Mouse (Mus musculus): ENCODE measurements around the gene Cog4. TPM values are rescaled to one million over a fixed set of nuclear protein-coding genes. Genes with fewer than 3 reads are reported as not detected.

Gene Cog4
- 25.9 TPM for polyA plus RNA-seq (2014; fragmentation: Illumina TruSeq; extraction: RNeasy Lipid Tissue Mini Kit (QIAGEN cat#74804); ENCODE audit: low read depth, low replicate concordance)

DNA sequence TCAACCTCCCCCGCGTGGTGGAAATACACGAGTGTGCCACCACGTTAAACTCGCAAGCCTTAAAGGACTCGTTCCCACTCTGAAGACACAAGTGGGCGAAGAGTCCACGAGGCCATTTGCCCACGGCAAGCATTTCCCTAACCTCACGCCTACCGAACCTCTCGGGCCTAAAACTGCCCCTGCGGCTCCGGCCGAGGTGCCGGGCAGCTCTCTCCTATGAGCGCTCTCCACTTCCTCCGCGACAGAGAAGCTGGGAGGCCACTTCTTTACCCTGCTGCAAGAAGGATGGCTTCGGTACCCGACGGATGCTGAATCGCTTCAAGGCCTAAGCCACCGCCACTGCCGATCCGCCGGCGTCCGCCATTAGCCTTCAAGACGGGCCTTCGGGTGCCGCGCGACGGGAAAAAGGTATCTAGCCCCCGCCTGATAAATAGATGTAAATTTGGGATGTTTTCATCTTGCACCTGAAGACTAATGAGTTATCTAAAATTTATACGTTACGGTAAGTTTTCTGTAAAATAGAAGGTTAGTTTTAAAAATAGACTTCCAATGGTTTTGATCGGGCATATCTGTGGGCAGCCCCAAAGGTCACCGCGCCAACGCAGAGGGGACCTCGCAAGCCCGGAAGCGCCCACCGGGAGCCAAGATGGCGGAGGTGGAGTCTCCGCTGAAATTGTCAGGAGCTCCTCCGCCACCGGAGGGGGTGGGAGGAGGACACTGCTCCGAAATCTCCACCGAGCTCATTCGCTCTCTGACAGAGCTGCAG lies at the start of gene Cog4, which contains the start of gene Sf3b3:
Cog4 (plus strand) TSS at position 196 of the 766 bp plus-strand sequence.
Sf3b3 (minus strand) TSS at position 383 of the 766 bp plus-strand sequence.

DNA sequence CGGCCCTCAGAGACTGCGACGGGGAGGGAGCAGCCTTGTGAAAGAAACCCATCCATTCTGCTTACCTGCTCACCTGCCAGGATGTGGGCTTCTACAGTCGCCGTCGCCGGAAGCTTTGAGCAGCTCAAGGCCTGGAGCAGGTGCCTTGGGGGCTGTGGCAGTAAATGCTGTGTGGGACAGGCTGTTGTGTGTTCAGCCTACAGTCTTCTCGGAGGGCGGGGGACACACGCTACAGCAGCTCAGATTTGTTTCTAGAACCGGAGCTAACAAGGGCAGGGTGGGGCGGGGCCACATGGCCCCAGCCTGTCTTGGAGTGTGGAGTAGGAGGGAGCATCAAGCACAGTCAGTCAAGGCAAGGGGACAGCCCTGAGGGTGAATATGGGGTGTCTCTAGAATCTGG lies 40.7 kb upstream of the Cog4 start, which contains the start of gene Il34:
Il34 (minus strand) TSS at position 256 of the 400 bp plus-strand sequence.

DNA sequence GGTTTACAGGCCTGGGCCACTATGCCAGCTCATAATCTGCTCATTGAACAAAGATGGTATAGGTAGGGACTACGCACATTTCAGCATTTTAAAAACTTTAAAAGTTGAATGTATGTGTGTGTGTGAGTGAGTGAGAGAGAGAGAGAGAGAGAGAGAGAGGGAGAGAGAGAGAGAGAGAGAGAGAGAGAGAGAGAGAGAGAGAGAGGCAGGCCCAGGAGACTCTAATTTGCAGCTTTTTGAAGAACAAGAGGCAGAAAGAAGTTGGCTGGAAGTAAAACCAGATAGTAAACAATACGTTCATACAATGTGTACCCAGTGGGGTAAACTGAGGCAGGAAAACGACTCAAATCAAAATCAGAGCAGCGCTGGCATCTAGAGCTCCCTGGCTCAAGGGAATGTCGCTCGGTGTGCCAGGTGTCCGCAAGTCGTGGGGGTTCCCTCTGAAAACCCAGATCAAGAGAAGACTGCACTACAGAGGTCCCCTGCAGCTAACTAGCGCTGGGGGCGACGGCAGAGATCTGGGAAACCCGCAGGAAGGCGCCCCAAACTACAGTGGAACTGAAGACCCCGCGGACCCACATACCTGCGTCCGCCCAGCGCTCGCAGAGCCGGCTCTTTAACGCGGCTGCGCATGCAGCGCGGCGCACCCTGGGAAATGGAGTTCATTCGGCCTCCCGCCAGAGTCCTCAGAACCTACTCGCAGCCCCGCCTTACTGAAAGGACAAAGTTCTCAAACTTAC lies 55.6 kb downstream of the Cog4 start, which contains the start of gene Fuk:
Fuk (minus strand) TSS at position 650 of the 740 bp plus-strand sequence.

DNA sequence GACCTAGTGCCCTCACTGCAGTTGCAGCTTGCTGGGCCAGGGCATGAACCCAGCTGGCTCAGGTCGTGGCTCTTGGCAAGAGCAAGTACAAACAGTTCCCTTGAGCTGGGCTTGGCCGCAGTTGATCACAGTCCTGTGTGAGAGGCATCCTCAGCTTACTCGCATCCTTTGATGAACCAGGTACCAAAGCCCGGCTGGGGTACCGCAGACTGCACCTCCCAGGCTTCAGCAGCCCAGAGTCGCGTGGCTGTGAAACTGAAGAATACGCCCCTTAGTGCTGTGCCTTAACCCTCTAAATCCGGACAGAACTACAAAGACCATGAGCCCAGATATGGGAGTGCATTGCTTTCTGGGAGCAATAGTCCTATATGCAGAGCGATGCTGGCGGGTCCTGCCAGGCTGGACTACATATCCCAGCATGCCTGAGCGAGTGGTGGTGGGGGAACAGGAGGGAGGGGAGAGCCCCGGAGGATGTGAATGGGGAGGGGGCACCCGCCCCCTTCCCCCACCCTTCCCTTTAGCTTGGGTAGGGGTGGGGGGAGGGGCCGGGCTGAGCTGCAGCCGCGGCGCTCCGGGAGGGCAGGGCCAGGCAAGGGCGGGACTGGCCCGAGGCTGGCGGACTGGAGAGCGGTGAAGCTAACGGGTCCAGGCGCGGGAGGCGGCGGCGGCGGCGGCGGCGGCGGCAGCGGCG lies 73.1 kb downstream of the Cog4 start, which contains the start of gene St3gal2:
St3gal2 (plus strand) TSS at position 582 of the 691 bp plus-strand sequence.

Other genes with a start within 250 kb of the Cog4 start
- gene Vac14, start 228.0 kb upstream of the Cog4 start, polyA plus RNA-seq (2014; fragmentation: Illumina TruSeq; extraction: RNeasy Lipid Tissue Mini Kit (QIAGEN cat#74804); ENCODE audit: low read depth, low replicate concordance): 1.9 TPM
- 0.88 TPM for gene Mtss1l, start 125.1 kb upstream of the Cog4 start, polyA plus RNA-seq (2014; fragmentation: Illumina TruSeq; extraction: RNeasy Lipid Tissue Mini Kit (QIAGEN cat#74804); ENCODE audit: low read depth, low replicate concordance)
- gene Il34, start 40.7 kb upstream of the Cog4 start, polyA plus RNA-seq (2014; fragmentation: Illumina TruSeq; extraction: RNeasy Lipid Tissue Mini Kit (QIAGEN cat#74804); ENCODE audit: low read depth, low replicate concordance): not detected
- gene Sf3b3, start 187 bp downstream of the Cog4 start, polyA plus RNA-seq (2014; fragmentation: Illumina TruSeq; extraction: RNeasy Lipid Tissue Mini Kit (QIAGEN cat#74804); ENCODE audit: low read depth, low replicate concordance): 26.2 TPM
- gene Fuk, start 55.9 kb downstream of the Cog4 start, polyA plus RNA-seq (2014; fragmentation: Illumina TruSeq; extraction: RNeasy Lipid Tissue Mini Kit (QIAGEN cat#74804); ENCODE audit: low read depth, low replicate concordance): 0.87 TPM
- gene St3gal2, start 73.3 kb downstream of the Cog4 start, polyA plus RNA-seq (2014; fragmentation: Illumina TruSeq; extraction: RNeasy Lipid Tissue Mini Kit (QIAGEN cat#74804); ENCODE audit: low read depth, low replicate concordance): 1.3 TPM
- gene Ddx19a, start 151.2 kb downstream of the Cog4 start, polyA plus RNA-seq (2014; fragmentation: Illumina TruSeq; extraction: RNeasy Lipid Tissue Mini Kit (QIAGEN cat#74804); ENCODE audit: low read depth, low replicate concordance): 4.4 TPM
- gene Ddx19b, start 185.2 kb downstream of the Cog4 start, polyA plus RNA-seq (2014; fragmentation: Illumina TruSeq; extraction: RNeasy Lipid Tissue Mini Kit (QIAGEN cat#74804); ENCODE audit: low read depth, low replicate concordance): 63.9 TPM
- 24.0 TPM for gene Aars, start 186.5 kb downstream of the Cog4 start, polyA plus RNA-seq (2014; fragmentation: Illumina TruSeq; extraction: RNeasy Lipid Tissue Mini Kit (QIAGEN cat#74804); ENCODE audit: low read depth, low replicate concordance)
- gene Exosc6, start 209.7 kb downstream of the Cog4 start, polyA plus RNA-seq (2014; fragmentation: Illumina TruSeq; extraction: RNeasy Lipid Tissue Mini Kit (QIAGEN cat#74804); ENCODE audit: low read depth, low replicate concordance): 0.87 TPM
- 0.31 TPM for gene Clec18a, start 245.8 kb downstream of the Cog4 start, polyA plus RNA-seq (2014; fragmentation: Illumina TruSeq; extraction: RNeasy Lipid Tissue Mini Kit (QIAGEN cat#74804); ENCODE audit: low read depth, low replicate concordance)
- gene Pdpr, start 248.0 kb downstream of the Cog4 start, polyA plus RNA-seq (2014; fragmentation: Illumina TruSeq; extraction: RNeasy Lipid Tissue Mini Kit (QIAGEN cat#74804); ENCODE audit: low read depth, low replicate concordance): 19.2 TPM

Measured in testis, adult 10 weeks (tissue).